Mouse (Mus musculus): ENCODE data around the gene Rsl24d1.
"Not testable (repeated sequence)": the region's sequence is repeated elsewhere in the genome, so short reads cannot be mapped to it uniquely, and the experiment has no call there.

The Rsl24d1 gene

DNA sequence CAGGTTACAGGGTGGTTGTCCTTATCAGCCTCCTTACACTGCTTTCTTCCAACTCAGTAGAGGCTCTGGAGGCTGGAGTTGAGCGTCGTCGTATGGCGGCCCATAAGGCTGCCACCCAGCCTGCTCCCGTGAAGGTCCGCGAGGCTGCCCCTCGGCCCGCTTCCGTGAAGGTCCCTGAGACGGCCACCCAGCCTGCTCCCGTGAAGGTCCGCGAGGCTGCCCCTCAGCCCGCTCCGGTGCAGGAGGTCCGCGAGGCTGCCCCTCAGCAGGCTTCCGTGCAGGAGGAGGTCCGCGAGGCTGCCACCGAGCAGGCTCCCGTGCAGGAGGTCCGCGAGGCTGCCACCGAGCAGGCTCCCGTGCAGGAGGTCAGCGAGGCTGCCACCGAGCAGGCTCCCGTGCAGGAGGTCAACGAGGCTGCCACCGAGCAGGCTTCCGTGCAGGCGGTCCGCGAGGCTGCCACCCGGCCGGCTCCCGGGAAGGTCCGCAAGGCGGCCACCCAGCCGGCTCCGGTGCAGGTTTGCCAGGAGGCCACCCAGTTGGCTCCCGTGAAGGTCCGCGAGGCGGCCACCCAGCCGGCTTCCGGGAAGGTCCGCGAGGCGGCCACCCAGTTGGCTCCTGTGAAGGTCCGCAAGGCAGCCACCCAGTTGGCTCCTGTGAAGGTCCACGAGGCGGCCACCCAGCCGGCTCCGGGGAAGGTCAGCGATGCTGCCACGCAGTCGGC, 9.9 kb upstream of the Rsl24d1 start:
- no peak for DNase-seq

DNA sequence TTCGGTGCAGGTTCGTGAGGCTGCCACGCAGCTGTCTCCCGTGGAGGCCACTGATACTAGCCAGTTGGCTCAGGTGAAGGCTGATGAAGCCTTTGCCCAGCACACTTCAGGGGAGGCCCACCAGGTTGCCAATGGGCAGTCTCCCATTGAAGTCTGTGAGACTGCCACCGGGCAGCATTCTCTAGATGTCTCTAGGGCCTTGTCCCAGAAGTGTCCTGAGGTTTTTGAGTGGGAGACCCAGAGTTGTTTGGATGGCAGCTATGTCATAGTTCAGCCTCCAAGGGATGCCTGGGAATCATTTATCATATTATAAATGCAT, 9.4 kb upstream of the Rsl24d1 start:
- no peak for DNase-seq

DNA sequence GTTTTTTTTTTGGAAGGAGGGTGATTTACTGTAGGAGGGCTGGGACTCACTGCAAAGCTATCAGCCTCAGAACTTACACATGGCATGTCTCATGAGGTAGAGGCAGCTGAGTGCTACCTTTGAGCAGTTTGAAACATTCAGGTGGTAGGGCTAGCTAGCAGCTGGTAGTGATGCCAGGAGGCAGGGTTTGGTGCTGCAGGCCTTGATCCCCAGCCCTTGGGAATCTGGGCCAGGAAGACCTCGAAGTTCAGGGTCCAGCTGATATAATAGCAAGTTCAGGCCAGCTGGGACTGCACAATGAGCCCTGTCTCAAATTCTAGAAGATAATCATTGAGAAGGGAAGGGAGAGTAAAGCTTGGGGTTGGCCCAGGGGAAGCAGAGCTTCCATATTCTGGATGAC, 8.1 kb upstream of the Rsl24d1 start:
- DNase-seq = no peak

DNA sequence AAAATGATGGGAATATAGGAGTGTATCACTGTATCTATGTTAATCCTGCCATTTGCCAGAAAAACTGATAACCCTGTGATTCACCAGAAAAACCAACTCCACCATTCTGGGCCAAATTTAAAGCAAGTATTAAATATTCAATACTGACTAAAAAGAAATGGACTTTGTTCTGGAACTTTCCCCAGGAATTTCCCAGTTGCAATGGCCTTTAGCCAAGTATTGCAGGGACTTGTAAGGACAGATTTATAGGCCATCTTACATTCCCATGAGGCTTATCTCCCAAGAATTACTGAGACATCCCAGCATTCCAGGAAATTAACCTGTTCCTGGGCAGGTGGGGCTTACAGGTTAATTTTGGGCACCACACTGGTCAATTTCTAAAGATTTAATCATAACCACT, 7.5 kb upstream of the Rsl24d1 start:
- DNase-seq = no peak

DNA sequence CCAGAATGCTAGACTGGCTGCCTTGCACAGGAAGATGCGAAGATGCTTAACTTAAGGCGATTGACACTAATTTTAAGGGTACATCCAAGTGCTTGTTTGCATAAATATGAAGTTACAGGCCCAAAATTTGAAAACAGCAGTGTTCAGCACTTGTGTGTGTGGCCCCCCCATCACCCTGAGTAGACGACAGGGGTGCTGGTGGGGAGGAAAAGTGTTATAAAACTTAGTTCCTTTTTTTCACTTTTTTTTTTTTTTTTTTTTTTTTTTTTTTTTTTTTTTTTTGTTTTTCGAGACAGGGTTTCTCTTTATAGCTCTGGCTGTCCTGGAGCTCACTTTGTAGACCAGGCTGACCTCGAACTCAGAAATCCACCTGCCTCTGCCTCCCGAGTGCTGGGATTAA, 3.5 kb downstream of the Rsl24d1 start:
- not testable (repeated sequence) for DNase-seq

DNA sequence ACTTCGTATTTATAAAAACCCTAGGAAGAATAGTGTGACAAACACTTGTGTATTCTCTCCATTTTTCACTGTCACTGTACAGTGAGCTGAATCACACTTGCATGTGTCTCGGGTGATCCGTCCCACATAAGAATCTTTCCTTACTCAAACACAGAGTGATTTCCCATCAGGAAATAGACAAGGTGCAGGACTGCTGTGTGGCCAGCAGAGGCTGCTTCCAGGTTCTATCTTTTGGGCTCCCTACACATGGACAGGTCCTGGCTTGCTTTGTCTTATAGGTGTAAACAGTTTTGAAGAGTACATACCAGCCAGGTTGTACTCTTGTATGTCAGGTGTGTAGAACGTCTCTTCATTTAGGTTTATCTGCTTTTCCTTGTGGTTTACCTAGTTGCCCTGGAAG, 4.8 kb downstream of the Rsl24d1 start:
- DNase-seq = no peak

DNA sequence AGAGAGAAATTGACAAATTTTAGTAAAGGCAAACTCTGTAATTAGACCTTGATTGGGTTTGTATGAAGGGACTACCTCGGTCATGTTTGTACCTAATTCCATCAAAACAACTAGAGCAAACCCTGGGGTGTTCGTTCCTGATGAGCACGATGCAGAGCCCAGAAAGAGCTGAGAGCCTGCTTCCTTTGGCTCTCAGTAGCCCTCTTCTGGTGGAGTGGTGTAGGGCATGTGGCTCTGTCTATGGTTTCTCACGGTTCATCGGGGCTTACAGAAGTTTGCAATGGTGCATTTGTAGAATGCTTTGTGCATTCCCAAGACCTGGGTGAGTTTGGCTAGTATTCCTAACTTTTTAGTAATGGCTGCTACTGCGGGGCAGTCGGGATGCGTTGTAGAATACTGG, 8.5 kb downstream of the Rsl24d1 start:
- DNase-seq = peak; percentile 44

DNA sequence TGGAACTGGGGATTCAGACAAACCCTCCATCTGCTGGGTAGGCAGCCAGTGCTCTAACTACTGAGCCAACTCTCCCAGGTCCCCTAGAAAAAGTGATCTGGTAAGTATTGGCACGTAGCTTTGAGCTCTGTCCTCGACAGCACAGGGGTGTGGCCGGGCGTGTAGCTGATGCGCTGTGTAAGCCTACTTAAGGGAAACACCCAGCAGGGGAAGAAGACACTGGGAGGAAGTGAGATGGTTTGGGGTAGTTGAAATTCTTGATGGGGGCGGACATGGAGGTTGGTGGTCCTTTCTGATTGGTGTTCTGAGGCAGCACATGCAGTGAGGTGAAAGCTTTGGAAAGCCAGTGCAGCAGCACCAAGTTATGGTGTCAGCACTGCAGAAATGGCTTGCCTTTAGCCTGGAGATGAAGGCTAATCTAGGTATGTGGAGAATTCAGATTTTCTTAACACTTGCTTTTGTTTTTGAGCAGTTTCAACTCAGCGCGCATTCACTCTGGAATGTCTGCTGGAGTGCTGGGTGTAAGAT, 11.9 kb downstream of the Rsl24d1 start:
- DNase-seq = no peak

DNA sequence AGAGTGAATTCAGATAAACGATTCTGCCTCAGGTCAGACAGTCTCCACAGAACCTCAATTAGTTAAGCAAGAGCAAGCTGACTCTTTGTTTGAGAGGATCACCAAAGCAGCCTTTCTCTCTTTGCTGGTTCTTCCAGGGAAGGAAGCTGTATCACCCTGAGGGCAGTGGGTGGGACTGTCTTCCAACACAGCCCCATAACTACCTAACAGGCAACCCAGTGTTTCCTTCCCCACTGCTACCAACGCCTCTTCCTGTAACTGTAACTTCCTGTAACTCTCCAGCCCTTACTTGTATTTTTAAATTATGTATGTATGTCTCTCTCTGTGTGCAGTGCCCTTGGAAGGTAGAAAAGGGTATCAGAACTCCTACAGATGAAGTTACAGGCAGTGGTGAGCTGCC, 14.2 kb downstream of the Rsl24d1 start:
- DNase-seq = no peak

DNA sequence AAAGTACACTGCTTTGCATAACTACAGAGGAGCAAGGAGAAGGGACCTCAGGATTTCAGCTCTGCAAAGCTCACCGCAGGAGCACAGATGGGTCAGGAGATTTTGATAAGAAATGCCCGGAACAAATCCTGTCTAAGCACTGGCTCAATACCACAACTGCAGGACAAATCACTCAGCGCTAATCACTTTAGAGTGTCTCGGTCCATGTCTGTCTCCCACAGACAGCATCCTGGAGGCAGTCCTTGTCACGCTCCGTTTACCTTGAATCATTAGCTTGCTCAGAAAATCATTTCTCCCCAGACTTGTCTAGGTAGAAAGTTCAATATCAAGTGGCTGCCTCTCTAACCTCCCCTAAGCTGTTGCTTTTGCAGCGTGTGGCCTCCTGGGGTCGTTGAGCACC, 16.6 kb downstream of the Rsl24d1 start:
- DNase-seq = no peak

DNA sequence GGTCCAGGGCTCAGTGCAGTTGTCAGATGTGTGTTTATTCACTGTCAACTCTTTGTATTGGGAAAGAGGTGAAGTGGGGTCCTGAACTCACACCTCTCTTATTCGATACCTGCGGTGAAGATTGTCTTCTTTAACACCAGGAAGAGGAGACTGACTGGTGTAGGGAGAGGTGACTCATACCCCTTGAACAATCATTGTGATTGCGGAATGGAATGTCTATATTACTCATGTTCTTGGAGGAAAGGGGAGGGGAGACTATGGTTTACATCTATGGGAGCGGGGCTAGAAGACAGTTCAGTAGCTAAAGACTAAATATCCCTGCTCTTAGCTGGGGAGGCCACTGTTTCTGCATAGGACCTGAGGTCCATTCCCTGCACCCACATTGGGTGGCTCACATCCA, 17.3 kb downstream of the Rsl24d1 start:
- DNase-seq = no peak

DNA sequence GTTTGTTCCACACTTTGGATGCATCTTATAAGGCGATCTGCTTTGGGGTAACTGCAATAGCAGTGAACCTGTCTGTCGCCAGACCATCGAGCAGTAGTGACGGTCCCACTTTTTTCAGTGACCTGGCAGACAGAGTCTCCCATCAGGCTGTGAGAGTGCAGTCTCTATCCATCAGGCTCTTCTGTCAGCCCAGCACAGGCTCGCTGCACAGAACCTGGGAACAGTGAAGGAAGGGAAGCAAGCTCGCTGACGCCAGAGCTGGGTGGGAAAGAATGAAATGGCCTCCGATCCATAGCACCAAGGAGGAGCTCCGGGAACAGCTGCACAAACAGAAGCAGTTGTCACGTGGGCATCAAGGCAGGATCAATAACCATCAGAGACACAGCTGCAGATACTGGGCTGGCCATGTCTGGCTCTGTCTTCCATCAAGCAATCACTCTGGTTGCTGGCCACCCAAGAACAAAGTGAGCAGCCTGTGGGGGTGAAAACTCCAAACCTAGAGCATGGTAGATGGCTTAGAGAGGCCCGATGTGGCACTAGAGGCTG, 24.2 kb downstream of the Rsl24d1 start:
- no peak for DNase-seq

DNA sequence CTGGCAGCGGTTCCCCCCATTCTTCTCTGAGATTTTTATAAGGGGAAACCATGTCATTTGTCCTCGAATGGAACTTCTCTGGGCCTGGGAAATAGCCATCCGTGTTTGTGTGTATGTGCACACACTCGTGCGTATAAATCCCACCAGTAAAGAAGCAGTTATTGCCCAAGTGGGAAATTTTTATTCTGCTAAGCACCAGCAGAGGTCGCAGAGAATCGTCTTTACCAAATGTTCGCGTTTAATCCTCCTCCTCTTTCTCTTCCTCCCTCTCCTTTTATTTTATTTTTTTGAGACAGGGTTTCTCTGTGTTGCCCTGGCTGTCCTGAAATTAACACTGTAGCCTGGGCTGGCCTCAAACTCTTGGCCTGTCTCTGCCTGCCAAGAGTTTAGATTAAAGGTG, 41.1 kb downstream of the Rsl24d1 start:
- no peak for DNase-seq

DNA sequence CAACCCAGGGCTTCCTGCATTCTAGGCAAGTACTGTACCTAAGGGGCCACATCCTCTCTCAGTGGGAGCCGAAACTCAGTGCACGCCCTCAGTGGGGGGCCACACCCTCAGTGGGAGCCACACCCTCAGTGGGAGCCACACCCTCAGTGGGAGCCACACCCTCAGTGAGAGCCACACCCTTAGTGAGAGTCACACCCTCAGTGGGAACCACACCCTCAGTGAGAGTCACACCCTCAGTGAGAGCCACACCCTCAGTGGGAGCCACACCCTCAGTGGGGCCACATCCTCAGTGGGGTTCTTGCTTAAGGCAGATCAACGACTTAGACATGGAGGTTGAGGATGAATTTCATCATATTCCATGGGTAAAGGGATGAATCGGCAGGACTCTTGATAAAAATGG, 44.7 kb downstream of the Rsl24d1 start:
- DNase-seq = no peak

DNA sequence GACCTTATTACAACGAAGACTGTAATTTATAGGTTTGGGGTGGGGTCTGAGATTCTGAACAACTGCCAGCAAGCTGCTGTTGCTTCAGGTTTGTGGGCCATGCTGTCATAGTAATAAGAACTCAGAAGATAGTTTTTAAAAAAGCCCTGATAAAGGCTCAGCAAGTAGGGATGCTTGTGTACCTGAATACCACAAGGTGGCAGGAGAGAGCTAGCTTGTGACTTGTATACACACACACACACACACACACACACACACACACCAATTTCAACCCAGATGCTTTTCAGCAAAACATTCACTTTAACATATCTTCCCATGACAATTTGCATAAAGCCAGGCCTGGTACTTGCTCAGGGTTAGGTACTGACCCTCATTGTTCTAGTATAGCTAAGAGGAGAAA, 46.0 kb downstream of the Rsl24d1 start:
- DNase-seq = peak; percentile 24

DNA sequence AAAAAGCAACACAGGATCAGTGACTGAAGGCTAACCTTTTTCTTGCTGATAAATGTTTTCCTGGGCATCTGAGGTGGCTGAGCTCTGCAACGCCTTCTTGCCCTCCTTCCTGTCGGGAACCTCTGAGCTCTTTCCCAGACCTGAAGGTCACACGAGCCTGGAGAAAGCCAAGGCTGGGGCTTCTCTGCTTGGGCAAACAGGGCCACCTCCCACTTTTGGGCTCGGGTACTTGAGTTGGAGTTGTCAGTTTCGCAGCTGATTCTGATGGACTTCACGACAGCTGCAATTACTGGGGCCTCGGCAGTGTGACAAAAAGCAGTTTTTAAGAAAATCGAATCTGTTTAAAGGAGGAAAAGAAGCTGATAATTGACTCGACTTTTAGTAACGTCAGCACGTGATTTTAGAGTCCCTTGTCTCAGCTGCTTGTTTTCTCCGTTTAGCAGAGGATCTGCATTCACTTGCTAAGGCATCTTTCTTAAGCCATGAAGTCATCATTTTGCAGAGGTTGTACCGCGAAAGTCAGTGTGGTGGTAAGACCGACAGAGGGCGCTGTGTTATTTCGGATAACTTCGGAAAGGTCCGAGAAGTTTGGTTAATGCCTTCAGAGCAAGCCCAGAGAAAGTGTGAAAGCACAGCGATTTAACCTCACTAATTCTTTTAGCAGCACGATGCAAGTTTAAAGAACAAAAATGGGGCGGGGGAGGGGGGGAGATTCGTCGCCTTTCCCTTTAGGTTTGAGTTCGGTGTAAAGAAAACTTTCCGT, 49.5 kb downstream of the Rsl24d1 start:
- DNase-seq = peak; percentile 79

DNA sequence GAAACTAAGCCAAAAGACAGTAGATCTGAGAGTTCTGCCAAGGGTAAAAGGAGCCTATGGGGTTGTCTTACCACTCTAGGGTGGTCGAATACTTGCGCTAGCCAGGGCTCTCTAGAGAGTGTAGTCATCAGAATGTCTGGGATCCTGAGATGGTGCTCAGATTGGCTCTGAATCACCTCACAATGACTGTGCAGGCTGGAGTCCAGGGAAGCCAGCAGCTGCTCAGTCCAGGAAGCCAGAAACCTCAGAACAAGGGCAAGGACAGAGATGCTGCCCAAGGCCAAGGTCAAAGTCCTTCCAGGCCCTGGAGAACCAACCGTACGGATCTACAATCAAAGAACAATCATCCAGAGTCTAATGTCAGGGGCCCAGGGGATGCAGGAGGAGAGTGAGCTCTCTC, 52.4 kb downstream of the Rsl24d1 start:
- DNase-seq = no peak
